Mouse (Mus musculus): ENCODE measurements around the gene Trrap. TPM values are rescaled to one million over a fixed set of nuclear protein-coding genes. Genes with fewer than 3 reads are reported as not detected.

The Trrap gene
- polyA plus RNA-seq, 1 experiment from 2014 or later = 65.2 TPM

DNA sequence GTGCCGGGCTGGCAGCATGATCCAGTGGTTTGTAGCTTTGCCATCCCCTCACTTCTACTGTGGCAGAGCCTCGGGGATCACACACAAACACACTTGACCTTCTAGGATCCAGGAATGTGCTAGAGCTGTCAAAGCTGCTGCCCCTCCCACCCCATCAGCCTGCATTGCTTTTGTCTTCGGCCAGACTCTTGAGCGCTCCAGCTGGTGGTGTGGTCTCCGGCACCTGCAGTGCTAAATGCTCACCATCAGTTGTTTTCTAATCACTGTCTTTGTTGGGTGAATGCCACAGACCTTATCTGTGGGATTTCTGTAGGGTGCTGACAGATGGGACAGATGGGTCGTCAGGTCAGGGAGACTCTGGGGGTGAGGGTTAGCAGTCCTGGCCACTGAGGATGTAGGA is 88.4 kb downstream of the Trrap start:
- H3K9me3 ChIP-seq (ENCODE audit: control insufficient read depth, low read length) = peaks cover 7% of the 10 kb centered on the region
- H3K27ac ChIP-seq (replicated peaks in 1 of 2; ENCODE audit: control insufficient read depth in 1 of 2, insufficient read depth in 1 of 2, low read depth in 2 of 2, low read length in 2 of 2) = no peak overlapping the region
- WGBS = 29% methylated on average over 6 of the region's 6 CpGs
- H3K9ac ChIP-seq (ENCODE audit: low read length) = peak overlapping the region; percentile 4; the same call in 1 of the 2 replicates
- H3K36me3 ChIP-seq (ENCODE audit: control insufficient read depth, insufficient read depth, low read length) = peaks cover 99% of the 10 kb centered on the region
- H3K4me3 ChIP-seq (ENCODE audit: control insufficient read depth in 1 of 2, insufficient read depth in 1 of 2, low read depth in 1 of 2, low read length in 2 of 2) = no peak overlapping the region
- no peaks in the 10 kb centered on the region for H3K27me3 ChIP-seq (ENCODE audit: control insufficient read depth, insufficient read depth, low read length)
- no peak overlapping the region for H3K4me2 ChIP-seq (ENCODE audit: low read length)
- peaks cover 0 to 2% of the 10 kb centered on the region in 2 experiments; a peak in 2 of 4 replicates for H3K4me1 ChIP-seq (ENCODE audit: control insufficient read depth in 2 of 2, insufficient read depth in 2 of 2, low read length in 2 of 2)
- no peak for ATAC-seq (ENCODE audit: insufficient number of reproducible peaks, insufficient read depth, low FRiP score, low read depth)

DNA sequence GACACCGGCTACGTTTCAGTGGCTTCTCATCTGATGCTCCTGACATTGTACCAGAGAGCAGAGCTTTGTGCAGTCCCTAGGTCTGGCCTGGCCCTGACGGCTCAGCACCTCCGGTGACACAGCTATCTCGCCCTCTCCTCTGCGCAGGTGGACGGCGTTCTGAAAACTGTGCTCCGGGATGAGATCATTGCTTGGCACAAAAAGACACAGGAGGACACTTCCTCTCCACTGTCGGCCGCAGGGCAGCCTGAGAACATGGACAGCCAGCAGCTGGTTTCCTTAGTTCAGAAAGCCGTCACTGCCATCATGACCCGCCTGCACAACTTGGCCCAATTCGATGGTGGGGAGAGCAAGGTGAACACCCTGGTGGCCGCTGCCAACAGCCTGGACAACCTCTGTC is 91.0 kb downstream of the Trrap start:
- H3K27ac ChIP-seq (replicated peaks in 1 of 2; ENCODE audit: control insufficient read depth in 1 of 2, insufficient read depth in 1 of 2, low read depth in 2 of 2, low read length in 2 of 2) = no peak overlapping the region
- no peaks in the 10 kb centered on the region for H3K27me3 ChIP-seq (ENCODE audit: control insufficient read depth, insufficient read depth, low read length)
- H3K9me3 ChIP-seq (ENCODE audit: control insufficient read depth, low read length) = peaks cover 12% of the 10 kb centered on the region
- H3K36me3 ChIP-seq (ENCODE audit: control insufficient read depth, insufficient read depth, low read length) = peaks cover 78% of the 10 kb centered on the region
- peaks cover 0 to 2% of the 10 kb centered on the region in 2 experiments; a peak in 2 of 4 replicates for H3K4me1 ChIP-seq (ENCODE audit: control insufficient read depth in 2 of 2, insufficient read depth in 2 of 2, low read length in 2 of 2)
- no peak overlapping the region for H3K4me3 ChIP-seq (ENCODE audit: control insufficient read depth in 1 of 2, insufficient read depth in 1 of 2, low read depth in 1 of 2, low read length in 2 of 2)
- no peak overlapping the region for H3K9ac ChIP-seq (ENCODE audit: low read length)
- WGBS = 89% methylated on average over 15 of the region's 15 CpGs
- no peak for ATAC-seq (ENCODE audit: insufficient number of reproducible peaks, insufficient read depth, low FRiP score, low read depth)
- H3K4me2 ChIP-seq (ENCODE audit: low read length) = no peak overlapping the region

DNA sequence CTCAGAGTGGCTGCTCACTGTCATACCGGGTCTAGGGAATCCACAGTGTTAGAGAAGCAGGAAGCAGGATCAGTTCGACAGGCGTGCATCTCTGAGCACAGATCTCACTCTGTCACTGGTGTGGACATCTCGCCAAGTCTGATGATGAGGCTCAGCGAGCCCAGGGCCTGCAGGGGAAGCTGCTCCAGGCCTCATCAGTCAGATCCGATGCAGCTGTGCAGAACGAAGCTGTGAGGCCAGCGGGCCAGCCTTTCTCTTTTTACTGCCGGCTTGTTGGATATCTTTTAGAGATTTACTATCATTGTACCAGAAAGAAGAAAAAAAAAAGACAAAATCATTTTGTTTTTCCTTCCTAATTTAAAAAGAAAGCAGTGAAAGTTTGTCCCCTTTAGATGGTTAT is 91.8 kb downstream of the Trrap start:
- no peak for ATAC-seq (ENCODE audit: insufficient number of reproducible peaks, insufficient read depth, low FRiP score, low read depth)
- 93% methylated on average over 9 of the region's 9 CpGs for WGBS
- peaks cover 70% of the 10 kb centered on the region for H3K36me3 ChIP-seq (ENCODE audit: control insufficient read depth, insufficient read depth, low read length)
- H3K27me3 ChIP-seq (ENCODE audit: control insufficient read depth, insufficient read depth, low read length) = no peaks in the 10 kb centered on the region
- peaks cover 12% of the 10 kb centered on the region for H3K9me3 ChIP-seq (ENCODE audit: control insufficient read depth, low read length)
- no peak overlapping the region for H3K9ac ChIP-seq (ENCODE audit: low read length)
- H3K4me2 ChIP-seq (ENCODE audit: low read length) = no peak overlapping the region
- H3K27ac ChIP-seq (replicated peaks in 1 of 2; ENCODE audit: control insufficient read depth in 1 of 2, insufficient read depth in 1 of 2, low read depth in 2 of 2, low read length in 2 of 2) = no peak overlapping the region
- peaks cover 0 to 2% of the 10 kb centered on the region in 2 experiments; a peak in 2 of 4 replicates for H3K4me1 ChIP-seq (ENCODE audit: control insufficient read depth in 2 of 2, insufficient read depth in 2 of 2, low read length in 2 of 2)
- H3K4me3 ChIP-seq (ENCODE audit: control insufficient read depth in 1 of 2, insufficient read depth in 1 of 2, low read depth in 1 of 2, low read length in 2 of 2) = no peak overlapping the region

DNA sequence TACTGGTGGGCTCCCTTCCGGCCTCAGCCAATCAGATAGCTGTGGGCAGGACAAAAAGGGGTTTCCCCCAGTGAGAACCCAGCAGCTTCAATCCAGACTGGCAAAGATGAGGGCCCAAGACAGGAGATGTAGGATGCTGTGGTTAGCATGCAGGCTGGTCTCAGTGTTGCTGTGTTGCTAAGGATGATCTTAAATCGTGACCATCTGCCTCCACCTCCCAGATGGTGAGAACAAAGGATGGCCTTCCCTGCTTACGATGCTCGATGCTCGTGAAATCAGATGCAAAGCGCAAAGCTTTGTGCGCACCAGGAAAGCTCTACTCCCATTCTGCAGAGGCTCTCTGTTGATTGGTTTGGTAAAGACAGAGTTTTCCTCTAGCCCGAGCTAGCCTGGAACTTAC is 93.4 kb downstream of the Trrap start:
- no peak overlapping the region for H3K4me3 ChIP-seq (ENCODE audit: control insufficient read depth in 1 of 2, insufficient read depth in 1 of 2, low read depth in 1 of 2, low read length in 2 of 2)
- no peak overlapping the region for H3K4me2 ChIP-seq (ENCODE audit: low read length)
- H3K9ac ChIP-seq (ENCODE audit: low read length) = no peak overlapping the region
- ATAC-seq (ENCODE audit: insufficient number of reproducible peaks, insufficient read depth, low FRiP score, low read depth) = no peak
- peaks cover 54% of the 10 kb centered on the region for H3K36me3 ChIP-seq (ENCODE audit: control insufficient read depth, insufficient read depth, low read length)
- no peaks in the 10 kb centered on the region for H3K27me3 ChIP-seq (ENCODE audit: control insufficient read depth, insufficient read depth, low read length)
- no peak overlapping the region for H3K27ac ChIP-seq (replicated peaks in 1 of 2; ENCODE audit: control insufficient read depth in 1 of 2, insufficient read depth in 1 of 2, low read depth in 2 of 2, low read length in 2 of 2)
- H3K9me3 ChIP-seq (ENCODE audit: control insufficient read depth, low read length) = peaks cover 12% of the 10 kb centered on the region
- WGBS = 96% methylated on average over 8 of the region's 8 CpGs
- peaks cover 0 to under 1% of the 10 kb centered on the region in 2 experiments; a peak in 2 of 4 replicates for H3K4me1 ChIP-seq (ENCODE audit: control insufficient read depth in 2 of 2, insufficient read depth in 2 of 2, low read length in 2 of 2)

DNA sequence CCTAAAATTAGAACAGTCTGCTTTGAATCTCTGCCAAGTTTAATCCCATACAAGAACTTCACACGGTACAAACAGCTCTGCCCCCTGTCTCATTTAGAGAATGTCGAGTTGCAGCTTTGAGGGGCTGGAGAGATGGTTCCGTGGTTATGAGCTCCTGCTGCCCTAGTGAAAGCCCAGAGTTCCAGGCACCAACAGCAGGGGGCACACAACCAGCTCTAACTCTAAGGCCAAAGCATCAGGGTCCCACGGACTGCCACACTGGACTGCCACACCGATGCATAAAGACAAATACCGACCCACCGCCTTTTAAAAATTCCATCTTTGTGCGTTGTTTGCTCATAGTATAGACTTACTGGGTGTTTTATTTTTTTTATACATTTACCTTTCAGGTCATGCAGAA is 99.4 kb downstream of the Trrap start:
- H3K9me3 ChIP-seq (ENCODE audit: control insufficient read depth, low read length) = no peaks in the 10 kb centered on the region
- H3K27me3 ChIP-seq (ENCODE audit: control insufficient read depth, insufficient read depth, low read length) = no peaks in the 10 kb centered on the region
- H3K4me2 ChIP-seq (ENCODE audit: low read length) = no peak overlapping the region
- 60% methylated on average over 8 of the region's 8 CpGs for WGBS
- H3K4me1 ChIP-seq (ENCODE audit: control insufficient read depth in 2 of 2, insufficient read depth in 2 of 2, low read length in 2 of 2) = no peaks in the 10 kb centered on the region
- H3K36me3 ChIP-seq (ENCODE audit: control insufficient read depth, insufficient read depth, low read length) = no peaks in the 10 kb centered on the region
- no peak overlapping the region for H3K27ac ChIP-seq (replicated peaks in 1 of 2; ENCODE audit: control insufficient read depth in 1 of 2, insufficient read depth in 1 of 2, low read depth in 2 of 2, low read length in 2 of 2)
- no peak overlapping the region for H3K4me3 ChIP-seq (ENCODE audit: control insufficient read depth in 1 of 2, insufficient read depth in 1 of 2, low read depth in 1 of 2, low read length in 2 of 2)
- H3K9ac ChIP-seq (ENCODE audit: low read length) = no peak overlapping the region
- ATAC-seq (ENCODE audit: insufficient number of reproducible peaks, insufficient read depth, low FRiP score, low read depth) = no peak

DNA sequence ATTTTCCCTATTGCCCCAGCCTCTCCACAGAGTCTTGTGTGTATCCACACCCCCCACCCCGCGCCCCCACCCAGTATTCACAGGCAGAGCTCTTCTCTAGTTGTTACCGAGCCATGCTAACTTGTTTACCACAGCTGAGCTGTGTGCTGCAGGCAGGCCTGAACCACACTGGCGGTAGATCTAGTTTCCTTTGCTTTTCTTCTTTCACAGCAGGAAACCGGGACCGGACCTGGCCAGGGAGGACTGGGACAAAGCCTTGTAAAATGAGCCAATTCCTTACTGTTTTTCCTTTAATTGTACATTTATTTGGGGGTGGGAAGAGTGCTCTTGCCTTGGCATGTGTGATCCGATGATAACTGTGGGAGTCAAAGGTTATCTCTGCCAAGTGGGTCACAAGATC is 101.9 kb downstream of the Trrap start:
- 68% methylated on average over 7 of the region's 7 CpGs for WGBS
- no peaks in the 10 kb centered on the region for H3K27me3 ChIP-seq (ENCODE audit: control insufficient read depth, insufficient read depth, low read length)
- no peak for ATAC-seq (ENCODE audit: insufficient number of reproducible peaks, insufficient read depth, low FRiP score, low read depth)
- no peak overlapping the region for H3K4me3 ChIP-seq (ENCODE audit: control insufficient read depth in 1 of 2, insufficient read depth in 1 of 2, low read depth in 1 of 2, low read length in 2 of 2)
- no peaks in the 10 kb centered on the region for H3K4me1 ChIP-seq (ENCODE audit: control insufficient read depth in 2 of 2, insufficient read depth in 2 of 2, low read length in 2 of 2)
- H3K9ac ChIP-seq (ENCODE audit: low read length) = no peak overlapping the region
- H3K36me3 ChIP-seq (ENCODE audit: control insufficient read depth, insufficient read depth, low read length) = no peaks in the 10 kb centered on the region
- no peak overlapping the region for H3K4me2 ChIP-seq (ENCODE audit: low read length)
- peak overlapping the region in 1 of 2 experiments; percentile 10; a peak in 2 of 4 replicates for H3K27ac ChIP-seq (replicated peaks in 1 of 2; ENCODE audit: control insufficient read depth in 1 of 2, insufficient read depth in 1 of 2, low read depth in 2 of 2, low read length in 2 of 2)
- H3K9me3 ChIP-seq (ENCODE audit: control insufficient read depth, low read length) = no peaks in the 10 kb centered on the region

DNA sequence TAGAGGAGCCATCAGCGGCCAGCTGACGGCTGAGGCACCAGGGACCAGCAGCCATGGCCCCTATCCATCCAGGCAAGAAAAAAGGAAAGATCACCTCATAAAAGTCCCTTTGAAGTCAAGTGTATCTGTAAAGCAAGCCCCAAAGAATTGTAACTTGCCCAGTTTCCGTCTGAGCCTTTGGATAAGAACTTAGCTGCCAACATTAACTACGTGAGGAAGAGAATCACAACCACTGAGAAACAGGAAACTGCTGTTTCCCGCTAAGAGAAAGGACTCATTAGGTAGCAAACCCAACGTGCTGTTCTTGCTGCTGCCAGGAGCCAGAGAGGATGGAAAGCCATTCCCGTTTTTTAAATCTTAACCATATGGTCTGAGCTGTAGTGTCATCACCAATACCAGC is 103.2 kb downstream of the Trrap start:
- peaks cover under 1 to 6% of the 10 kb centered on the region in 2 experiments; a peak in 3 of 4 replicates for H3K4me1 ChIP-seq (ENCODE audit: control insufficient read depth in 2 of 2, insufficient read depth in 2 of 2, low read length in 2 of 2)
- H3K9me3 ChIP-seq (ENCODE audit: control insufficient read depth, low read length) = no peaks in the 10 kb centered on the region
- H3K27ac ChIP-seq (replicated peaks in 1 of 2; ENCODE audit: control insufficient read depth in 1 of 2, insufficient read depth in 1 of 2, low read depth in 2 of 2, low read length in 2 of 2) = peak overlapping the region in 1 of 2 experiments; percentile 25; a peak in 2 of 4 replicates
- H3K36me3 ChIP-seq (ENCODE audit: control insufficient read depth, insufficient read depth, low read length) = no peaks in the 10 kb centered on the region
- H3K4me2 ChIP-seq (ENCODE audit: low read length) = no peak overlapping the region
- H3K4me3 ChIP-seq (ENCODE audit: control insufficient read depth in 1 of 2, insufficient read depth in 1 of 2, low read depth in 1 of 2, low read length in 2 of 2) = no peak overlapping the region
- H3K27me3 ChIP-seq (ENCODE audit: control insufficient read depth, insufficient read depth, low read length) = no peaks in the 10 kb centered on the region
- WGBS = 65% methylated on average over 7 of the region's 7 CpGs
- H3K9ac ChIP-seq (ENCODE audit: low read length) = no peak overlapping the region
- 0 out of 2 replicates have a peak, but pooled peaks have one; percentile 28 for ATAC-seq (ENCODE audit: insufficient number of reproducible peaks, insufficient read depth, low FRiP score, low read depth)

DNA sequence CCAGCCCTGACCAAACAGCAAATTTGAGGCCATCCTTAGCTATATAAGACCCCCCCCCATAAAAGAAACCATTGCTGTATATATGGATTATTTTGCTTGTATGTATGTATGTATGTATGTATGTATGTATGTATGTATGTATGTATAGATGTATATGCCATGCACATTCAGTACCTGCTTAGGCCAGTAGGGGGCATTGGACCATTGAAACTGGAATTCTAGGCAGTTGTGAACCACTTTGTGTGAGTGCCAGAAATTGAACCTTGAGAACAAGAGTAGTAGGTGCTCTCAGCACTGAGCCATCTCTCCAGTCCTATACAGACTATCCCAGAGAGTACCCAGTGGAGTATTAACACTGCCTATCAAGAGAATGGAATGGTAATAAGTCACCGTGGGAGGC is 104.2 kb downstream of the Trrap start:
- Histone ChIP-seq H3K9ac (ENCODE audit: low read length) (no peak overlapping the region), H3K4me3 (ENCODE audit: control insufficient read depth in 1 of 2, insufficient read depth in 1 of 2, low read depth in 1 of 2, low read length in 2 of 2) (no peak overlapping the region), H3K9me3 (ENCODE audit: control insufficient read depth, low read length) (no peaks in the 10 kb centered on the region), H3K4me1 (ENCODE audit: control insufficient read depth in 2 of 2, insufficient read depth in 2 of 2, low read length in 2 of 2) (peaks cover 2 to 7% of the 10 kb centered on the region in 2 experiments; a peak in 3 of 4 replicates), H3K36me3 (ENCODE audit: control insufficient read depth, insufficient read depth, low read length) (peaks cover 2% of the 10 kb centered on the region; the same call in 1 of the 2 replicates), H3K4me2 (ENCODE audit: low read length) (no peak overlapping the region), H3K27ac (replicated peaks in 1 of 2; ENCODE audit: control insufficient read depth in 1 of 2, insufficient read depth in 1 of 2, low read depth in 2 of 2, low read length in 2 of 2) (no peak overlapping the region), H3K27me3 (ENCODE audit: control insufficient read depth, insufficient read depth, low read length) (no peaks in the 10 kb centered on the region)
- no peak for ATAC-seq (ENCODE audit: insufficient number of reproducible peaks, insufficient read depth, low FRiP score, low read depth)
- 91% methylated on average over 1 of the region's 1 CpGs for WGBS

All from heart, embryonic 14.5 days (tissue).